Mouse (Mus musculus): ENCODE data around the gene Sh2d7. TPM values are rescaled to one million over a fixed set of nuclear protein-coding genes. Genes with fewer than 3 reads are reported as not detected.
"Not testable (repeated sequence)": the region's sequence is repeated elsewhere in the genome, so short reads cannot be mapped to it uniquely, and the experiment has no call there.

The Sh2d7 gene
- polyA plus RNA-seq, 1 experiment from 2014 or later, result not detected

GRCm38 (mm10) chr9:54587863-54588262, 49.1 kb downstream of the Sh2d7 start:
- TF ChIP-seq CTCF (IDR thresholded peaks at IDR 0.05; ENCODE audit: low read depth), result no peak
- ATAC-seq (replicated peaks; ENCODE audit: low FRiP score, low read depth), result no peak
- Histone ChIP-seq H3K27me3 (ENCODE audit: insufficient read depth, low read length) (no peaks in the 10 kb centered on the region), H3K9ac (ENCODE audit: low read depth, low read length) (no peak overlapping the region), H3K4me3 (replicated peaks; ENCODE audit: low read depth, low read length) (no peak overlapping the region), H3K27ac (no peak overlapping the region), H3K4me1 (replicated peaks; ENCODE audit: insufficient read depth, low read length) (peaks cover 10% of the 10 kb centered on the region), H3K36me3 (ENCODE audit: insufficient read depth, low read length) (peaks cover 12% of the 10 kb centered on the region), H3K9me3 (replicated peaks; ENCODE audit: low read length) (no peaks in the 10 kb centered on the region), H3K4me2 (ENCODE audit: low read length) (peak overlapping the region; percentile 97)
- 40% methylated on average over 4 of the region's 4 CpGs for WGBS
- DNase-seq (ENCODE audit: low spot score), result no peak

GRCm38 (mm10) chr9:54593652-54594051, 54.9 kb downstream of the Sh2d7 start:
- peaks cover 60% of the 10 kb centered on the region for H3K36me3 ChIP-seq (ENCODE audit: insufficient read depth, low read length)
- H3K27ac ChIP-seq; H3K4me2 ChIP-seq (ENCODE audit: low read length); H3K27me3 ChIP-seq (ENCODE audit: insufficient read depth, low read length); H3K9me3 ChIP-seq (replicated peaks; ENCODE audit: low read length); H3K4me1 ChIP-seq (replicated peaks; ENCODE audit: insufficient read depth, low read length); DNase-seq (ENCODE audit: low spot score); H3K4me3 ChIP-seq (replicated peaks; ENCODE audit: low read depth, low read length); H3K9ac ChIP-seq (ENCODE audit: low read depth, low read length): not testable (repeated sequence)
- ATAC-seq (replicated peaks; ENCODE audit: low FRiP score, low read depth), result 0 out of 2 replicates have a peak, but pooled peaks have one; percentile 17
- 80% methylated on average over 4 of the region's 4 CpGs for WGBS

Other genes with a start within 250 kb of the Sh2d7 start
- 7.5 and 8.5 TPM in 2 replicates for gene Dmxl2, start 37.4 kb upstream of the Sh2d7 start, polyA plus RNA-seq (2015; fragmentation: Nextera tagmentation; extraction: Ambion mirVana)
- 18.0 and 19.2 TPM in 2 replicates for gene Cib2, start 21.2 kb downstream of the Sh2d7 start, polyA plus RNA-seq (2015; fragmentation: Nextera tagmentation; extraction: Ambion mirVana)
- 247 and 272 TPM in 2 replicates for gene Idh3a, start 47.4 kb downstream of the Sh2d7 start, polyA plus RNA-seq (2015; fragmentation: Nextera tagmentation; extraction: Ambion mirVana)
- 1.0 and 1.4 TPM in 2 replicates for gene Acsbg1, start 122.9 kb downstream of the Sh2d7 start, polyA plus RNA-seq (2015; fragmentation: Nextera tagmentation; extraction: Ambion mirVana)
- gene Dnaja4, start 159.9 kb downstream of the Sh2d7 start, polyA plus RNA-seq (2015; fragmentation: Nextera tagmentation; extraction: Ambion mirVana), result 2.9 and 3.2 TPM in 2 replicates
- 155 and 166 TPM in 2 replicates for gene Wdr61, start 195.5 kb downstream of the Sh2d7 start, polyA plus RNA-seq (2015; fragmentation: Nextera tagmentation; extraction: Ambion mirVana)
- 14.3 and 18.0 TPM in 2 replicates for gene Crabp1, start 225.8 kb downstream of the Sh2d7 start, polyA plus RNA-seq (2015; fragmentation: Nextera tagmentation; extraction: Ambion mirVana)

All from kidney, postnatal 0 days (tissue).